Mouse (Mus musculus) cerebellum, adult 11-12 months (tissue): ENCODE measurements around the gene G6pc2.

ENCODE experiments used
- DNase-seq: peaks from one replicate; pipeline ENCODE4 v3.0.0; 2022

The G6pc2 gene

GRCm38 (mm10) chr2:69210773-69211172, at the start of gene G6pc2:
Gene G6pc2 (plus strand): TSS chr2:69211073.
- no peak for DNase-seq

GRCm38 (mm10) chr2:69170395-69171077, 40.3 kb upstream of the G6pc2 start:
- DNase-seq, result no peak

DNA sequence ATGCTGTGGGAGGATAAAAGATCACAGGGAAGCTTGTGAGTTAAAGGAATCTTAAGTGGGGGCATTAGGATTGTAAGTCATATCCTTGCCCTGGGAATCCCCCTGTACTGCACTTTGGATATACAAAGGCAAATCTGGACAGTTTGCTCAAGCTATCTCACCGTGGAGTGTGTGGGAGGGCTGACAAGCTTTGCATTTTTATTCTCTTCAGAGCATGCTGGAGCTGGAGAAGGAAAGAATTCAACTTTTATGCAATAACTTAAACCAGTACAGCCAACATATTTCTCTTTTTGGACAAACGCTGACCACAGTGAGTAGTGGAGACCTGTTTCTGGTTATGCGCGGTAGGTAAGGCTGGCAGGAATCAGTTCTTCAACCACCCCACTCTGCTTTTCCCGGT, 35.6 kb upstream of the G6pc2 start:
- no peak for DNase-seq

- no peak for DNase-seq
Measured at GRCm38 (mm10) chr2:69179721-69180120, 31.2 kb upstream of the G6pc2 start.

DNA sequence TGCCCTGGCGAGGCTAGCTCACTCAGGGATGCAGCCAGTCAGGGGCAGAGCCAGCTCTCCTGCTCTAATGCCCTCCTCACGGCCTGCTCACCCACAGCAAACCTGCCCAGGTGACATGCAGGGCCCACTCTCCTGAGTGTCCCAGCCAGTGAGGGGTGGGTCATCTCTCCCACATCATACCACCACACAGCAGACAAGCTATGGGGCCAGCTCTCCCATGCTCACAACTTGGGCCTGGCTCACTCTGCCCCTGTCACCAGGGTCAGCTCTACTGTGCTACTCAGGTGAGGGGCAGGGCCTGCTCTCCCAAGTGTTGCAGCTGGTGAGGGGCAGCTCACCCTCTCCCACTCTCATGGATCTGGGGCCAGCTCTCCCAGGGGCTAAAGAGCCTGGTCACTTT, 22.9 kb upstream of the G6pc2 start:
- DNase-seq, result no peak

- no peak for DNase-seq
Measured at GRCm38 (mm10) chr2:69188732-69189131, 22.1 kb upstream of the G6pc2 start.

DNA sequence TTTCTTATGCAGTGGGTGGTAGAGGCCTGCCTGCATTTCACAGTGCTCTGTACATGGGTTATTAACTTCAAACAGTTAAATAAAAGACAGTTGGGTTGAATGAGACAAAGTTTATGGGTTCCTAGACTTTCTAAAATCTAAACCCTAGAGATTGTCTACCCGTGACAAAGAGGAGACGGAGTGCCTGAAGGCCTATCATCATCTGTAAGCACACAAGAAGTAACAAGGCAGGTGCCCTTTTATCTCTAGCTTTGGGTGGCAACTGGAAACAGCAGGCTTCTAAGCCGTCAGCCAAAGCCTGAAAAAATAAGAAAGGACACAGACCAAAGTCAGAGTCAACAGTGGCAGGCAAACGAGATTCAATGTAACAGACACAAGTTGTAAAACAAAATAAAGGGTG, 21.7 kb upstream of the G6pc2 start:
- no peak for DNase-seq

DNA sequence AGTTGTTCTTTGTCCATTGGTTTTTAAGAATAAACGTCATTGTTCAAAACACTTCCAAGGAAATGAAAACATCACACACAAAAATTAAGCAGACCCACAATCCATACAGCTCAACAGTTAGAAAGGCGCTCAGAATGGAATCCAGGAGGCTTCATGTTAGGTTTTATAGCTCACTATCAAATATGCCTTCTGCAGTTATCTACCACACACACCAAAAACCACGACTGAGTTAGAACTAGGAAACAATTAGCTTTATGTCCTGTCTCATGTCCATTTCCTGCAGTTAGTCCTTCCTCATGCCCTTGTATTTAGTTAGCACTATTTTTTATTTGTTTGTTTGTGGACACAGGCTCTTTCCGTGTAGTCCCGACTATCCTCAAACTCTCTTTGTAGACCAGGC, 19.8 kb upstream of the G6pc2 start:
- no peak for DNase-seq

GRCm38 (mm10) chr2:69193555-69193954, 17.3 kb upstream of the G6pc2 start:
- DNase-seq, result no peak

DNA sequence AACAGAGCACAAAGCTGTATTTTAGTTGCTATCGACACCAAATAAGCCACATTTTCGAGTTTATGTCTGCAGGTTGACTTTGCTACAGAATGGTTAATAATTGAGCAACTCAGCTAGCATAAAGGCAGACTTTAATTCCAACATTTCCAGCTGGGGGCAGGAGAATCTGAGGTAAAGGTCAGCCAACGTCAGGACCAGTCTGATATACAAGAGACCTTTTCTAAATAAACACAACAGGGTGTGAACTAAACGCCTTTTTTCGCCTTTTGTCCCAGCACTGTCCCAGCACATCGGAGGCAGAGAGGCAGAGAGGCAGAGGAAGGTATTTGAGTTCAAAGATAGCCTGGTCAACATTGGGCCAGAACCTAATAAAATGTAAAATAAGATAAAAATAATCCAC, 5.7 kb upstream of the G6pc2 start:
- no peak for DNase-seq

DNA sequence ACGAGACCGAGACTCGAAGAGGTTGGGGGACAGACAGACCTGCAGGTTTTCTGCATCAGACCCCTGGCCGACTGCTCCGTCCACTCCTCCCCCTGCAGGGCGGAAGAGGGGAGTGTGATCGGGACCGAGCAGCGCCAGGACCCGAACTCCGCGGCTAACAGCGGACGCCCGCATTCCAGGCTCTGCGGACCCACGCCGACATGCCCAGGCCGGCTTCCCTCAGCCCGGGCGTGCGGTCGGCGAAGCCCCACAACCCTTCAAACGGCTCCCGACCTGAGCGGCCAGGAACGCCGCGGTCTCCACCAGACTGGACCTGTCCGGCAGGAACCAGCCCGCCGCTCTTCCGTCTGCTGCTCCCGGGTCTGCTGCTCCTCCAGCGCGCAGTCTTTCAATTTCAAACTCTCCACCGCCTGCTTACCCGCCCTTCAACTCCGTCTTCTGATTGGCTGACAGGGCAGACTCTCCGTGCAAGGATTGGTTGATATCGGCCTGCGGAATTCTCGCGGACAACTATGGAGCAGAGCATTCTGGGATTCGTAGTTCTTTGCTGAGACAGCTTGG, 5.0 kb upstream of the G6pc2 start, which contains the start of gene Spc25:
TSS of gene Spc25 (minus strand) at position 404 of the 561 bp plus-strand sequence.
- DNase-seq, result peak; percentile 85

DNA sequence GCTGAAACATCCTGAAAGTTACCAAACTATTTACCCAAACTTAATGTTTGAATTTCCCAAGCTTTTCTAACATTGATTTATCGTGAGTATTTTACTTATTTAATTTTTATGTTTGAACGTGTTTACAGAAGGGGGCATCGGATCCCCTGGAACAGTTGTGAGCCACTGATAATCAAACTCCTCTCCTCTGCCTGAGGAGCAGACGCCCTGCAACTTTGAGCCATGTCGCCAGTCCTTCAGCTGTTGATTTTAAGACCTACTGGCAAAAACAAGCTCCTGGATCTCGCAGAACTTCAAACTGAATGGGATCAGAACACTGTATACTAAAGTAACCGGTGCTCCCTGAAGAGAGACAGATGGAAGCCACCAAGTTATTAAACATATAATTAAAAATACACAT, 4.3 kb upstream of the G6pc2 start:
- DNase-seq, result no peak

DNA sequence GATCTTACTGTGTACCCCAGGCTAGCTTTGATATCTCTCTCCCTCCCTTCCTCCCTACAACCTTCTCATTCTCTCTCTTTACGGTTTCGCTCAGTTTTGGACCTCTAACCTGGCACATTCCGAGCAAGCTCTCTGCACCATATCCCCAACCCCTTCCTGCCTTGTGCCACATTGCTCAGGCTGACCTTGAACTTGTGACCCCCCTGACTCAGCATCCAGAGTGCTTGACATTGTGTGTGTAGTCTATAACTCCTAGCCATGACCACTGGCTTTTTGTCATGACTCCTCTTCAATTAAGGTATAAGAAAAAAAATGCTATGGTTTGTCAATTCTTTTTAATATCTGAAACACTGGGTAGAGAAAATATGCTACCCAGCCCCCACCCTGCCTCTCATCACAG, 1.2 kb upstream of the G6pc2 start:
- no peak for DNase-seq

- DNase-seq, result no peak
Measured at GRCm38 (mm10) chr2:69212652-69213051, 1.8 kb downstream of the G6pc2 start.

GRCm38 (mm10) chr2:69215242-69215641, 4.4 kb downstream of the G6pc2 start:
- DNase-seq, result no peak

- DNase-seq, result no peak
Measured at GRCm38 (mm10) chr2:69221868-69222416, 11.1 kb downstream of the G6pc2 start.

DNA sequence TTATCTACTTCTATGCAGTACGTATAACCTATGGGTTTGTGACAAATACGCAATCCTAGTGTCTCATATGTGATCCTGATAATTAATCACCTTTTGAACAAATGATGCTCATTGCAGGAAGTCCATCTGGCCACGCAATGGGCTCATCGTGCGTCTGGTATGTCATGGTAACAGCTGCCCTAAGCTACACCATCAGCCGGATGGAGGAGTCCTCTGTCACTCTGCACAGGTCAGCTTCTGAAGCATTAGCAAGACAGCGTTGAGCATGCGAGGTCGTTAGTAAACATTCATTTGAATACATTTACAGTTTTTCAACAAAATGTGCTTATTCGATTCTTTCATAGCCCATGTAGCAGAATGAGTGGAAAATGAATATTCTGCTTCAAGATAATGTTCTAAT, 11.9 kb downstream of the G6pc2 start:
- no peak for DNase-seq

GRCm38 (mm10) chr2:69224724-69225123, 13.9 kb downstream of the G6pc2 start:
- DNase-seq, result no peak

DNA sequence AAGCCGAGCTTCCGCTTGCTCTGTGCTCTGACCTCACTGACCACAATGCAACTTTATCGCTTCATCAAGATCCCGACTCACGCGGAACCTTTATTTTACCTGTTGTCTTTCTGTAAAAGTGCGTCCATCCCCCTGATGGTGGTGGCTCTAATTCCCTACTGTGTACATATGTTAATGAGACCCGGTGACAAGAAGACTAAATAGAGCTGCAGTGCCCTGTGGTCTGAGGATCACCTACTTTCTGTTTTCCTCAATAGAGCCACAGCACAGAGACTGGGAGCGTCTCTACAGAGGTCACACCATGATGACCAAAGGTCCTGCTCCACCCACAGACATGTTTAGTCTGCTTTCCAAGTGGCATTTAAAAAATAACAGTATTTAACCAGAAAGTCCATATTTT, 16.0 kb downstream of the G6pc2 start:
- DNase-seq, result no peak

DNA sequence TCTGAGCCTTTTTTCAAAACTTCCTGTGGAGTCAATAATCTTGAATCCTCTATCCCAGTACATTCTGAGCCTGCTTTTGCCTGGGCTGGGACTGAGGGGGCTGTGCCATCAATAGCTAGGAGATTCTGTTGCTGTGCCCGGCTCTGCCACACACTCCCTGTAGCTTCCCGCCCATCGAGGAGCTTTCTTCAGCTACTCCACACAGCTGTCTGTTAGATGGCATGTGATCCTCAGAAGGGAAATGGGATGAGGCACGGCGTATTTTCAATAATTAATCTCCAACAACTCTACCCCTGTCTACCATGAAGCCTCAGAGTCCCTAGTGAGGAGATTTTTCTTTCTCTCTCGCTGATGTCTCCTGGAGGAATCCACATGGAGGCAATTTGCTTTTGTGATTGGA, 17.8 kb downstream of the G6pc2 start:
- no peak for DNase-seq

GRCm38 (mm10) chr2:69230137-69230536, 19.3 kb downstream of the G6pc2 start:
- no peak for DNase-seq

DNA sequence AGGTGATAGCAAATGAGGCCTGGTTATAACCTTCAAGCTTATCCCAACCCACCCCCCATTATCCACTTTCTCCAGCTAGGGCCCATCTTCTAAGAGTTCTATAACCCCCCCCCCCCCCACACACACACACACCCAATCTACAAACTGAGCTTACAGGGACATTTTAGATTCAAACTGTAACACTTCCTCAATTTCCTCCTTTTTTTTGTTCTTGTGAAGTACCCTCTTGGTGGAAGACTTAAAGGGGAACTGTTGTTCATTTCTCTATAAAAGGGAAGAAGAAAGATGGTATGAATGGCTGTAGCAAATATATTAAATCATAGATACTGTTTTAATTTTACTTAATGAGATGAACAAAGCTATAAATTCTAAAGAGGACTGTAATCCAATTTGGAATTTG, 21.2 kb downstream of the G6pc2 start:
- no peak for DNase-seq

DNA sequence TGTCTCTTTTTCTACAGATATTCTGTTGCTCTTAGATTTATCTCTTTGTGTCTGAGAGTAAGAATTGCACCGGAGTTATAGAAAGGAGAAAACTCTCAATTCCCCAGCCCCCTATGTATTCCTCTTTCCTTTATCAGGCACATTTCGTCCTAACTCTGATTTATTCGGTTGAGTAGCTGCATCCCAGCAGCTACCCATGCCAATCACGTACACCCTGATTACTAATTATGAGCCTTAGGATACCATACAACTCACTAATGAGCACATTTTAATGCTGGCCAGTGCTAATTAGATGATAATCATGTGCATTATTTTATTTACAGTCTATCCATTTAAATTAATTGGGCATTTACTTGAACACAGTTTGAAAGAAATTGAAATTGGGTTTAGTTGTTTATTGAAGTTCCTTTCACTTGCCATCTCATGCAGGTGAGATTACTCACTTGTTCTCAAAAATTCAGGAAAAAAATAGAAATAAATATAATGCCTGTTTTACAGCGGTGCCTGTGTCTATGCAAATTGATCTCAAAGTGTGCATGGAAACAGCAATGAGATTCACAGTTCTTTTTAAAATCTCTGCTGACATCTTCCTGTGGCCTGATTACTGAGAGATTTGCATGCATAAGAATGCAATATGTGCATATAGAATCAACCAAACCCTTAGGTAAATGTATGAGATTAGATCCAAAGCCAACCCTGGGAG, 24.3 kb downstream of the G6pc2 start:
- no peak for DNase-seq

DNA sequence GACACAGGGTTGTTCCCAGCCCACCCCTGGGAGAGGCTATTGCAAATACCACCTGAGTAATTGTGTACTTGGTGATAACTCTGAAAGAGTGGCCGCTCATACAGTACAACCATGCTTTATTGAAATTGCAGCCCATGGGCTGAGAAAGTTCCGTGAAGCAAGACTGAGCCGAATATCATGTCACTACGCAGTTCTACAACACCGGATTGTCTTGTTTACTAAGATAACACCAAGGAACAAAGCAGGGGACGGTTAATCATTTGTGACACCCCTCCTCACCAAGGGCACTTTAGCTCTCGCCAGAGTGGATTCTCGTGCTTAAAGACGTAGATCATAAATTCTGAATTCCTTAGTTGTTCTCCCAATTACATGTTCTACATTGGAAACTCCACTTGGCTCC, 28.4 kb downstream of the G6pc2 start:
- DNase-seq, result no peak
